Mouse (Mus musculus): Measurements from ENCODE around the gene Nav1. TPM values are rescaled to one million over a fixed set of nuclear protein-coding genes. Genes with fewer than 3 reads are reported as not detected.

Nav1 gene
- polyA plus RNA-seq, 1 experiment from 2014 or later = 13.3 TPM

GRCm38 (mm10) chr1:135563781-135564414, 43.2 kb downstream of the Nav1 start:
- ATAC-seq (ENCODE audit: low FRiP score) (peak; percentile 58; the same call in 1 of the 2 replicates), DNase-seq (ENCODE audit: low spot score, missing footprints) (no peak)
- no peak overlapping the region for H3K4me2 ChIP-seq
- no peak overlapping the region for H3K27ac ChIP-seq (ENCODE audit: low read depth, low read length)
- WGBS = 41% methylated on average over 9 of the region's 9 CpGs
- H3K4me1 ChIP-seq (ENCODE audit: control insufficient read depth, insufficient read depth, low read length) = peaks cover 37% of the 10 kb centered on the region
- H3K9ac ChIP-seq (ENCODE audit: low read length) = no peak overlapping the region
- H3K36me3 ChIP-seq (ENCODE audit: control insufficient read depth, insufficient read depth, low read length) = no peaks in the 10 kb centered on the region
- H3K4me3 ChIP-seq (ENCODE audit: low read depth, low read length) = no peak overlapping the region
- H3K27me3 ChIP-seq (ENCODE audit: control insufficient read depth, insufficient read depth, low read length) = no peaks in the 10 kb centered on the region
- no peaks in the 10 kb centered on the region for H3K9me3 ChIP-seq (ENCODE audit: control insufficient read depth, low read length)

DNA sequence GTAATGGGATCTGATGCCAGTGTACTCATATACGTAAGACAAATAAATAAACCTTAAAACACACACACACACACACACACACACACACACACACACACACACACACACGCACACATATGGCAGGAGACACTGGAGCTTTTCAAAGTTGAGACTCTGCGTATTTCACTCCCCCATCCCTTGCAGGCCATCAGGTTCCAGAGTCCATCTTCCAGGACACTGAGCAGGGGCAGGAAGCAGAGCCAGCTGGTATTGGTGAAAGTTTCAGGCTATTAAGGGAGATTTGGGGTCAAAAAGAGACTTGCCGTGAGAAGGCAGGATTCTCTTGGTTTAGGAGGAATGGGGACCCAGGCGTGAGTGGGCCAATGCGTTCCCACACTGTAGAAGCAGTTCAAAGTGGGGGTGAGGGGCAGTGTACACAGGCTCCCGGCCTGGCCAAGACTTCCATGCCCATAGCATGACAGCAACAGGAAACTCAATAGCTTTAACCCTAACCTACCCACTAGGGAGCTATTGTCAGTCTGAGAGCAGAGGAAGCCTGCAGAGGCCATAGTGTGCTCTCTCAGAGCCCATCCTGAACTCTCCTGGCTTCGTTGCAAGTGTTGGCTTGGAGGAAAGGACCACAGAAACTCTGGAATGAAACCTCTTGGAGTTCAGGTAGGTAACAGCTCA, 44.0 kb downstream of the Nav1 start:
- ATAC-seq (ENCODE audit: low FRiP score) = no peak
- no peak for DNase-seq (ENCODE audit: low spot score, missing footprints)
- Histone ChIP-seq H3K36me3 (ENCODE audit: control insufficient read depth, insufficient read depth, low read length) (no peaks in the 10 kb centered on the region), H3K4me1 (ENCODE audit: control insufficient read depth, insufficient read depth, low read length) (peaks cover 37% of the 10 kb centered on the region), H3K27ac (ENCODE audit: low read depth, low read length) (no peak overlapping the region), H3K4me2 (no peak overlapping the region), H3K27me3 (ENCODE audit: control insufficient read depth, insufficient read depth, low read length) (no peaks in the 10 kb centered on the region), H3K4me3 (ENCODE audit: low read depth, low read length) (no peak overlapping the region), H3K9me3 (ENCODE audit: control insufficient read depth, low read length) (no peaks in the 10 kb centered on the region), H3K9ac (ENCODE audit: low read length) (no peak overlapping the region)
- 70% methylated on average over 8 of the region's 8 CpGs for WGBS

DNA sequence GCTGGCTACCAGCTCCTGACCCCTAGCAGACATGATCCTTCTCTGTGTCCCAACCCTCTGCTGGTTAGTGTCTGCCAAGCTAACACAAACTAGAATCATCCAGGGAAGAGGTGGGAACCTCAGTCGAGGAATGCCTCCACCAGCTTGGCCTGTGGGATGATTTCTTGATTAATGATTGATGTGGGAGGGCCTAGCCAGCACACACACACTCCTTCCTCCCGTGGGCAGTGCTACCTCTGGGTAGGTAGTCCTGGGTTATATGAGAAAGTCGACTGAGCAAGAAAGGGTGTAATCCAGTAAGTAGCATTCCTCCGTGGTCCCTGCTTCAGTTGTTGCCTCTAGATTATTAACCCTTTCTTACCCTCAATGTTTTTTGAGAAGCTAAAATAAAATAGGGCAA, 45.0 kb downstream of the Nav1 start:
- no peak for ATAC-seq (ENCODE audit: low FRiP score)
- WGBS = 33% methylated on average over 4 of the region's 4 CpGs

GRCm38 (mm10) chr1:135561282-135561681, 45.8 kb downstream of the Nav1 start:
- Histone ChIP-seq H3K36me3 (ENCODE audit: control insufficient read depth, insufficient read depth, low read length) (no peaks in the 10 kb centered on the region), H3K4me3 (ENCODE audit: low read depth, low read length) (no peak overlapping the region), H3K4me2 (no peak overlapping the region), H3K9ac (ENCODE audit: low read length) (no peak overlapping the region), H3K27ac (ENCODE audit: low read depth, low read length) (no peak overlapping the region), H3K4me1 (ENCODE audit: control insufficient read depth, insufficient read depth, low read length) (peaks cover 37% of the 10 kb centered on the region), H3K27me3 (ENCODE audit: control insufficient read depth, insufficient read depth, low read length) (no peaks in the 10 kb centered on the region), H3K9me3 (ENCODE audit: control insufficient read depth, low read length) (no peaks in the 10 kb centered on the region)
- ATAC-seq (ENCODE audit: low FRiP score) = no peak; the same call in 1 of the 2 replicates
- WGBS = 24% methylated on average over 6 of the region's 6 CpGs
- no peak for DNase-seq (ENCODE audit: low spot score, missing footprints)

More for the DNA sequence above, 45.0 kb downstream of the Nav1 start:
- no peak overlapping the region for H3K27ac ChIP-seq (ENCODE audit: low read depth, low read length)
- H3K36me3 ChIP-seq (ENCODE audit: control insufficient read depth, insufficient read depth, low read length) = no peaks in the 10 kb centered on the region
- no peak overlapping the region for H3K9ac ChIP-seq (ENCODE audit: low read length)
- H3K4me3 ChIP-seq (ENCODE audit: low read depth, low read length) = no peak overlapping the region
- H3K9me3 ChIP-seq (ENCODE audit: control insufficient read depth, low read length) = no peaks in the 10 kb centered on the region
- H3K4me2 ChIP-seq = no peak overlapping the region
- H3K27me3 ChIP-seq (ENCODE audit: control insufficient read depth, insufficient read depth, low read length) = no peaks in the 10 kb centered on the region
- DNase-seq (ENCODE audit: low spot score, missing footprints) = no peak
- peaks cover 37% of the 10 kb centered on the region for H3K4me1 ChIP-seq (ENCODE audit: control insufficient read depth, insufficient read depth, low read length)

GRCm38 (mm10) chr1:135557976-135558375, 49.1 kb downstream of the Nav1 start:
- no peak overlapping the region for H3K27ac ChIP-seq (ENCODE audit: low read depth, low read length)
- 54% methylated on average over 6 of the region's 6 CpGs for WGBS
- H3K36me3 ChIP-seq (ENCODE audit: control insufficient read depth, insufficient read depth, low read length) = no peaks in the 10 kb centered on the region
- no peak overlapping the region for H3K4me3 ChIP-seq (ENCODE audit: low read depth, low read length)
- H3K4me1 ChIP-seq (ENCODE audit: control insufficient read depth, insufficient read depth, low read length) = peaks cover 35% of the 10 kb centered on the region
- no peaks in the 10 kb centered on the region for H3K9me3 ChIP-seq (ENCODE audit: control insufficient read depth, low read length)
- H3K9ac ChIP-seq (ENCODE audit: low read length) = no peak overlapping the region
- H3K27me3 ChIP-seq (ENCODE audit: control insufficient read depth, insufficient read depth, low read length) = no peaks in the 10 kb centered on the region
- DNase-seq (ENCODE audit: low spot score, missing footprints) (no peak), ATAC-seq (ENCODE audit: low FRiP score) (no peak)
- H3K4me2 ChIP-seq = no peak overlapping the region

DNA sequence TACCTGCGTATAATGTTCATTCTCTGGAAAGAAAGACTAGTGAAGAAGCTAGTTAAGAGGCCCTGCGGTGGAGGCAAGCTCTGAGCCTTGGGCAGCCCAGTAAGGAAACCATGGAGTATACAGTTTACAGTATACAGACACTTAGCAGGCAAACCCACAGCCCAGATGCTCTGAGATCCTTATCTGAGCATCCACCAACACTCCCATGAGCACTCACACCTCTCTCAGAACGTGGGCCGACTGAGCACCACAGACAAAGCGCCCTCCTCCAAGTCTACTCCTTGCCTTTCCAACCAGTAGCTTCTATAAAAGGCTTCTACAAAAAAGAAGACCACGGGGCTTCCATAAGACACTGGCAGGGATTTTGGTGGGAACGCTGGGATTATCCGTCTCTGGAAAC, 51.2 kb downstream of the Nav1 start:
- Histone ChIP-seq H3K27ac (ENCODE audit: low read depth, low read length) (no peak overlapping the region), H3K9me3 (ENCODE audit: control insufficient read depth, low read length) (no peaks in the 10 kb centered on the region), H3K4me3 (ENCODE audit: low read depth, low read length) (no peak overlapping the region), H3K4me1 (ENCODE audit: control insufficient read depth, insufficient read depth, low read length) (peaks cover 33% of the 10 kb centered on the region), H3K9ac (ENCODE audit: low read length) (no peak overlapping the region), H3K27me3 (ENCODE audit: control insufficient read depth, insufficient read depth, low read length) (no peaks in the 10 kb centered on the region), H3K4me2 (no peak overlapping the region), H3K36me3 (ENCODE audit: control insufficient read depth, insufficient read depth, low read length) (no peaks in the 10 kb centered on the region)
- DNase-seq (ENCODE audit: low spot score, missing footprints) = no peak
- WGBS = 77% methylated on average over 8 of the region's 8 CpGs
- ATAC-seq (ENCODE audit: low FRiP score) = no peak

GRCm38 (mm10) chr1:135554632-135555260, 52.3 kb downstream of the Nav1 start:
- Histone ChIP-seq H3K4me3 (ENCODE audit: low read depth, low read length) (no peak overlapping the region), H3K27ac (ENCODE audit: low read depth, low read length) (no peak overlapping the region), H3K27me3 (ENCODE audit: control insufficient read depth, insufficient read depth, low read length) (no peaks in the 10 kb centered on the region), H3K4me2 (no peak overlapping the region), H3K4me1 (ENCODE audit: control insufficient read depth, insufficient read depth, low read length) (peaks cover 40% of the 10 kb centered on the region), H3K36me3 (ENCODE audit: control insufficient read depth, insufficient read depth, low read length) (no peaks in the 10 kb centered on the region), H3K9ac (ENCODE audit: low read length) (no peak overlapping the region), H3K9me3 (ENCODE audit: control insufficient read depth, low read length) (no peaks in the 10 kb centered on the region)
- ATAC-seq (ENCODE audit: low FRiP score) (0 out of 2 replicates have a peak, but pooled peaks have one; percentile 36), DNase-seq (ENCODE audit: low spot score, missing footprints) (peak; percentile 89)
- 16% methylated on average over 17 of the region's 17 CpGs for WGBS

GRCm38 (mm10) chr1:135553615-135554014, 53.5 kb downstream of the Nav1 start:
- no peak overlapping the region for H3K27ac ChIP-seq (ENCODE audit: low read depth, low read length)
- no peaks in the 10 kb centered on the region for H3K27me3 ChIP-seq (ENCODE audit: control insufficient read depth, insufficient read depth, low read length)
- 29% methylated on average over 4 of the region's 4 CpGs for WGBS
- H3K4me2 ChIP-seq = no peak overlapping the region
- H3K36me3 ChIP-seq (ENCODE audit: control insufficient read depth, insufficient read depth, low read length) = no peaks in the 10 kb centered on the region
- no peak overlapping the region for H3K9ac ChIP-seq (ENCODE audit: low read length)
- H3K4me1 ChIP-seq (ENCODE audit: control insufficient read depth, insufficient read depth, low read length) = peaks cover 46% of the 10 kb centered on the region
- H3K9me3 ChIP-seq (ENCODE audit: control insufficient read depth, low read length) = no peaks in the 10 kb centered on the region
- H3K4me3 ChIP-seq (ENCODE audit: low read depth, low read length) = no peak overlapping the region
- ATAC-seq (ENCODE audit: low FRiP score) = no peak
- no peak for DNase-seq (ENCODE audit: low spot score, missing footprints)

DNA sequence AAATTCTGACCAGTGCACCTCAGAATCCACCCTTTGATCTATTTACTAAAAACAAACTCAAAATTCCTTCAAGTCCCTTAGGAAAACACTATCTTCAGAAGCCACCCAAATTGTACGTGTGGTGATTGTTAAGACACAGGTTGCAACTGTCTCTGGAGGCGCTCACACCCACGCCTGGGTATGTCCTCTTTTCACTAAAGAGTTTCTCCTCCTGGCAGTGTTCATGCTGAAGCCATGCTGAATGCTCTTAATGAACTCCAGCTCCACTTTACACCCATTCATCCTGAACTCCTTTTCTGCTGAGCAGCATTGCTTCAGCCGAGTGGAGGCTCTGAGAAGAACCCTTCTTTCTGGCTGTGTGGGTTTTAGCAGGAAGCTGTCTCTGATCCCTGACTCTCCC, 53.9 kb downstream of the Nav1 start:
- Histone ChIP-seq H3K27ac (ENCODE audit: low read depth, low read length) (0 out of 2 replicates have a peak overlapping the region, but pooled peaks have one; percentile 7), H3K4me1 (ENCODE audit: control insufficient read depth, insufficient read depth, low read length) (peaks cover 48% of the 10 kb centered on the region), H3K27me3 (ENCODE audit: control insufficient read depth, insufficient read depth, low read length) (no peaks in the 10 kb centered on the region), H3K36me3 (ENCODE audit: control insufficient read depth, insufficient read depth, low read length) (no peaks in the 10 kb centered on the region), H3K4me3 (ENCODE audit: low read depth, low read length) (no peak overlapping the region), H3K9me3 (ENCODE audit: control insufficient read depth, low read length) (no peaks in the 10 kb centered on the region), H3K9ac (ENCODE audit: low read length) (no peak overlapping the region), H3K4me2 (no peak overlapping the region)
- no peak for ATAC-seq (ENCODE audit: low FRiP score)
- DNase-seq (ENCODE audit: low spot score, missing footprints) = no peak
- 53% methylated on average over 4 of the region's 4 CpGs for WGBS

Data from midbrain, embryonic 11.5 days (tissue).